Mouse (Mus musculus) thymus, postnatal 25 days (tissue): ENCODE results near the gene Pigz.
A peak's percentile ranks its signal among the peaks of the same experiment; 100 is the strongest.

Experiments
- DNase-seq: peaks from one replicate; pipeline ENCODE4 v3.0.0; 2022

The Pigz gene

DNA sequence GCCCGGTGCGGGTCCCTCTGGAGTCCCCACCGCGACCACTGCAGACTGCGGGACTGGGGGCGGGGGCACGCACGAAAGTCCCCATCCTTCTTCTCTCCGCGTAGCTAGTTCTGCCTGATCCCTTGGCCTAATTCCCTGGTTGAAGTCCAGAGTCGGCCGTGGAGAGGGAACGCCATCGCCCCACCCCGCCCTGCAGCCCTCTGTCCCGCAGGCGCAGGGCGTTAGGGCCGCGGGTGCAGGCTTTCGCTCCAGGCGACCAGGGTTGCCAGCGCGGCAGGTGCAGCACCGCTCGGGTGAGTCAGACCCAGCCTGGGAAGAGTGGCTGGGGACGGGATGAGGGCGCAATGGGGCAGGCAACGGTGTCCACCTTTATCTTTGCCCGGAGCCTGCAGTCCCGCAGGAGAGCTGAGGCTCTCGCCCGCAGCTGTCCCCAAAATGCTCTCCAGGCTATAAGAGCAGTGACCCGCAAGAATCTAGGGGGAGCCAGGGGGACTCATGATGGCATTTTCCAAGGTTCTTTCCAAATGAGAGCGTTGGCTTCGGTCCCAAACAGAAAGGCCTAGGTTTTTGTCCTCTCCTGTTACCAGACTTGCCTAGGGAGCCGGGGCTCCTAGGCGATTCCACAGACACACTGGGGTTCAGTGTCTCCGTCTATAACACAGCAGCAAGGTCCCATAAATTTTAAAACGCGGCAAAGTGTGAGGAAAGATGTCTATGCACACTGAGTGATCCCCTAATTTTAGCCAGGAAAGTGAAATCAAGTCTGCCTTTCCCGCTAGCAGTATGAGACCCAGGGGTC, at the start of gene Pigz:
Gene Pigz, plus strand, starts transcription at position 101 of the 799 bp plus-strand sequence.
- peak; percentile 18 for DNase-seq

DNA sequence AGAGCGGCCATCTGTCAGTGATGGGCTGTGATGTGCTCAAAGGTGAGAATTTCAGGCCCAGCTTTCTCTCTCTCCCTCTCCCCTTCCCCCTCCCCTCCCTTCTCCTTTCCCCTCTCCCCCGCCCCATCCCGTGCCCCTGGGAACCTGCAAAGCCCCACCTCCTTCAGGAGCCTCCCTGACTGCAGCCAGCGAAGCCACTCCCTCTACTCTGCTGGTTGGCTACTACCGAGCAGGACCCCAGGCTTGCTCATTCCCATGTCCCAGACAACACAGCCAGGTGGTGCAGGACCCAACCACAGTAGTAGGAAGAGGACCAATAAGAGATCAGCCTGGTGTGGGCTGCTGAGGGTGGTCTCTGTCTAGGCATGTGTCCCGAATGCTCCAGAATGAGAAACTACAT, 49.7 kb upstream of the Pigz start:
- DNase-seq: no peak

DNA sequence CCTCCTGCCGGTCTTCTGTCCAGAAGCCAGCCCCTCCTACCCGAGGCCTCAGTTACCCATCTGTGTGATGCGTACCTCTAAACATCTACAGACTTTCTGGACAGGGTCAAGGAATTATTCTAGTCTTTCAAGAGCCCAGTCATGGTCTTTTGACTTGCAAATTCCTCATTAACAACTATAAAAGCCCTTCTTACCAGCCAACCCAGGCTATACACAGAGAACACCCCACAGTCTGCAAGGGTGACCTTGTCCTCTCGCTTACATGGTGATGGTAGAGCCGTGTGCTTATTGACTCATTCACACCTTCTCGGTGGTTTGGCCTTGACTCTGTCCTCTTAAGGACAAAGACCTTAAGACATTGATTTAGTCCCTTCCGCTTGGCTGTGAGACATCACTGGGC, 42.7 kb upstream of the Pigz start:
- DNase-seq: no peak

DNA sequence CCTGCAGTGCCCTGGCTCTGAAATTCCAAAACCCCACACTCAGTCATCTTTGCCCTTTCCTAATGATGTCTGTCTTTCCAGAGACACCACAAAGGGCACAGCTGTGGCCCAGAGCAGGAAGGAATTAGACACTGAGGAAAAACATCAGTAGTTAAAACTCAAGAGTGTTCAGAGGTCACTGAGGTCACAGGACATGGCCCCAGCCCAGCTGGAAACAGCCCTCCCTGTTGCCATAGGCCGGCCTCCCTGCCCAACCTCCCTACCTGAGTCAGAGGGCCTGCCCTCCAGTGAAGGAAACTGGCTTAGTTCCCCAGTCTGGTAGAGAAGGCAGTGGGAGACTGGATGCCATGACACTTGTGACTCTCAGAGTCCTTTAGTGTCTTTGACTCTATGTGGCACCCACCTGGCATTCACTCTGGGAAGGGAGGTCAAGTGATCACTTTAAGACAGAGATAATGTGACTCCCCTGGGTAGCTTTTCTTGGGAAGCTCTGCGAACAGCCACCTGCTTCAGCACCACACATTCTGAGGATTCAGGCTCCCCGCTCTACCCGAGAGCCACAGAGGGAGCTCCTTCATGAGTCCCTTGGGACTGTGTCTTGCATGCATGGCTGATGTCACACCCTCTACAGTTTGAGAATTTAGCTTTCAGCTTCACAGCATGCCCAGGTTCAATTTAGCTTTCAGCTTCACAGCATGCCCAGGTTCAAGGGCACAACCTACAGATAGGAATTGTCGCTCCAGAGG, 40.1 kb upstream of the Pigz start:
- no peak for DNase-seq

DNA sequence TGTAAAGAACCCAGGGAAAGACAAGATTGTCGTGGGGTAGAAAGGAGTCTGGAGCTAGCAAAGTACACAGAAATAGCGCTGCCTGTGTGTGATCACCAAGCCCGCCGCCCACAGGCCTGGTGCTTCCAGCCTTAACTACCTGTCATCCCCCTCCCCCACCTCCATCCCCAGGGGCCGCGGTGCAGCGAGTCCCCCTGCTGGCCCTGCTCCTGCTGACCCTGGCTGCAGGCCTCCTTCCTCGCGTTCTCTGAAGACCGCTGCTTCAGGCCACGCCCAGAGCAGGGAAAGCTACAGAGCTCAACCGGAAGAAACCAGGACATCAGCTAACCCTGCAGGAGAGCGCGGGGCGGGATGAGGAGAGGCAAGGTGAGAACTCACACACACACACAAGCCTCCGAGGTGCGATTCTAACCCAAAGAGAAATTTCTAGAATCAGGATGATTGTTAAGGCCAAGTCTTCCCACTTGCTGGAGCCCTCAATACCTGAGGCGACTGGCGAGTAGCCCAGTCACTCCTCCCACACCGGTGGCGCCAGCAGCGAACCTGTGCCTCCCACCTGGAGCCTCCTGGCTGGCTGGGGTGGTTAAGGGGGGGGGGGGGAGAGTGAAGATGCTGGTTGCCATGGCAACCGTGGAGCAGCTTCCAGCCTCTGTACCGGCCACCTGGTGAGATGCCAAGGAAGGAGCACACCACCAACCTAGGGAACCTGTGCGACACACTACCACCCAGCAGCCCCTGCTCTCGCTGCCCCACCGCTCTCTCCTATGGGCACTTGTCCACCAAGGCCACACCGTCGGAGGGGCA, 36.5 kb upstream of the Pigz start:
- DNase-seq: no peak

DNA sequence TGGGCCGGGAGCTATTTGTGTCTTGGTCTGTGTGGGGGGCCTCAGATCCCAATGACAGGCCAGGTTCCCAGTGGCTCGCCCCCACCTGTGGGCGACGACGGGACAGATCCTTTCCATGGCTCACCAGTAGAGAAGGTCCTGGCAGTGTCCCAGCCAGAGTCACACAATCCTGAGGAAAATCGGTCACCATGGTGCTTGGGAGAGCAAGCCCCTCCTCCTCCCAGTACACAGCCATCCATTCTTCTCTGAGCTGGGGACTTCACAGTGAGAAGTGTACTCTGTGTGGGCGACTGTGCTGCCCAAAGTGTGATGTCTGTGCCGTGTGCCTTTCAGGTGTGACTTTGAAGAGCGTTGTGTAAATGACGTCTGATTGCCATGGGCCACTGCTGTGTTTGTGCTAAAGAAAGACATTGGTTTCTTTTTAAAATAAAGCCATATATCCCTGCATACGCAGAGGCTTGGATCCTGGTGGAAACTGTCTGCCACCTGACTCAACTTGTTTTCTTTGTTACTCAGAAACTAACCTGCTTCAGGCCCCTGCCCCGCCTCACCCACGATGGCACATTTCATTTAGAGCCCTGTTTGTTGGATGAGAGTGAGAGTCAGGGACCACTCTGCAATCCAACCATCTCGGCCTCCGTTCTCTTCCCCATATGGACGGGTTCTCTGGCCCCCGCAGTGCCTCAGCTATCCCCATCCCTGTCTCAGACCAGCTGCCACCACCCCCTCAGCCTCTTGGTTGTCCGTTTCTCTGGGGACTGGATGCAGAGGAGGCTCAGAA, 34.9 kb upstream of the Pigz start:
- DNase-seq: no peak

DNA sequence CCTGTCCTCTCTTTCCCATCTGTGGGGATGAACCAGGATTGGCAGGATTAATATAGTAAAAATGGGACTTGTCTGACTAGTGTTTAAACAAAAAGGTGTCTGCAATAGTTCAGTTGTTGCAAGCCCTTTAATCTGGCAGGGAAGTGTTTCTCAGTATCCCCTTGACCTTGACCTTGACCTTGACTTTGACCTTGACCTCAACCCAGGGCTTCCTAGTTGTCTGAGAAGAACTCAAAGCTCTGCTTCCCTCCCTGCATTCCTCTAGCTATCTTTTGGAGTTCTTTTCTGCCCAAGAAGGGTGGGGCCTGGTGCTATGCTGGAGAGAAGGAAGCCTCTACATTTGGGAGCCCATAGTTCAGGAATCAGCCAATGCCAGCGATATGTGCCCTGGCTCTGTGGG, 31.8 kb upstream of the Pigz start:
- DNase-seq: no peak

DNA sequence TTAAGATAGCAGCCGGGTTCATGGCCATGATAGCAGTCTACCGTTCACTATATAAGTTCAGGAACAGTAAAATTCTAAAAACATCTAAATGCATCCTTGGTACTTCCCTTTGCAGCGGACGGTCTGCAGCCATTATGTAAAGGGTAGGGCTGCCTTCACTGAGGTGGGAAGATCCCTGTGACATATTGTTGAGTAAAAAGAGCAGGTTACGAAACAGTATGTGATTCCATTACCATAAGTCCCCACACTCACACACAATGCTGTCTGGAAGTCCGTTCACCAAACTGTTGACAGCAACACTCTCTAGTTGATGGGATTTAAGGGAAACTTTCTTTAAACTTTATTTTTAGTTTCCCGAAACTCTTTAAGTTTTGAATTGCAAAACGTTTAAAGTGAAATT, 30.4 kb upstream of the Pigz start:
- no peak for DNase-seq

DNA sequence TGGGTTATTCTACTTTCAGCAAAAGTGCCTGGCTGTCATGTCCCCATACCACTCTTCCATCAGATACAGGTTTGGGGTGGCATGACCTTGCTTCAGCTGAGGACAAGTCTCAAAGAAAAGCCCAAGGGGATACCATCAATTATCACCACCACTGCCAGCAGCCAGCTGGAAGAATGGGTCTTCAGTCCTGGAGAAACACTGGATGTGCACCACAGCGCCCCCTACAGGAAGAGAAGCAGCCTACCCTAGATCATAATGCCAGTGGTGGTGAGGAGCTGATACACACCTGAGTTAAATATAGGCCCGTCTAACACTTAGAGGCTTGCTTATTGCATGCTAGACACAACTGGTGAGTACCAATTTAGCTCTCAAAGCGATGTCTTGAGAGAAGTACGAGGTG, 28.3 kb upstream of the Pigz start:
- DNase-seq: peak; percentile 11

DNA sequence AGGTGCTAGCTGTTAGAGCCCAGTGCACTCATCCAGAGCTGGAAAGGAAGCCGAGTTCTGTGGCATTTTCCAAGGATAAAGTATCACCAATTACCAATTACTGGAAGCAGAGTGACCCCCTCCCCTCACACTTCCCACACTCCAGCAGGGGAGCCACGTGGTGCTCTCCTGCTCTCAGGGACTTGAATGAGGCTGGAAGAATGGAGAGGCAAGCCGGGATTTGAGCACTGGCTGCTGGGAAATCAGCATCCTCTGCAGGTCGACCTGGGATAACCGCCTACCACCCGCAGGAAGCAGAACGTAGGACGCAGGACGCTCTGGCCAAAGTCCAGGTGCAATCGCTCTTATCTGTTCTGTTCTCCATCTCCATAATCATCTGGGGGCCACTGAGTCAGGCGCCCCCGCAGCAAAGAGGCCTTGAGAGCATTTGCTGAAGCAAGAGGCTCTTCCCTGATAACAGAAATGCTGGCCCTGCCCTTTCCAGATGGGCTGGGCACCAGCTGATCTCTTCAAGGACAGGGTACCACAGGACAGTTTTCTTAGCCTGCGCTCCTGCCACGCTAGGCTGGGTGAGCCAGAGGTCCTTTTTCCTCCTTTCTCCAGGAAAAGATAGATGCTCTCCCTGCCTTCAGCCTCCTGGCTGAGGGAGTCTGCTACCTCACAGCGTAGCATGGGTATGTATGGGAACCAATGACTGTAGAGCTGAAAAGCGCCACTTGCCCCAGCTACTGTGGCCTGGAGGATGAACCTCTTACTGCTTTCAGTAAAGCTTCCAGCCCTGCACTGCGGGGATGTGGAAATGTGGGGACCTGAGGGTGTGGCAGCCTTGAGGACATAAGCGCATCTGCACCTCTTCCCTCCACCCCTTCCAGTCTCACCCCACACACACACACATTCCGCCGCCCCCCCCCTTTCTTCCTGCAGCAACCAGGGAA, 27.5 kb upstream of the Pigz start:
- DNase-seq: no peak

DNA sequence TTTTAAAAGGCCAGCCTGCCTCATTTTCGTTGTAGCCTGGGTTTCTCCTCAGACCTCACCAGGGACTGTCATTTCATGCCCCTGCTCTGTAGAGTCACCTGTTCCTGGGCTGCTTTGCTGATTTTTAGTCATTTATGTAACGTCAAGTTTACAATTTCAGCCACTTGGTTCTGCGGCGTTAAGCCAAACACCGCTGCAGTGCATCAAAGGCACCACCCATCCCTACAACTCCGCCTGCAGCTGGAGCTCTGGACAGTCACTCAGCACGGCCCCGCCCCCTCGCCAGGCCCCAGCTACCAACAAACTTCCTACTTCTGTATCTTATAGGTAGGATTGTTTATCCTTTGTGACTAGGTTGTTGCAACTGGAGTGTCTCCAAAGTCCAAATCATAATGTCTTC, 26.8 kb upstream of the Pigz start:
- peak; percentile 7 for DNase-seq

DNA sequence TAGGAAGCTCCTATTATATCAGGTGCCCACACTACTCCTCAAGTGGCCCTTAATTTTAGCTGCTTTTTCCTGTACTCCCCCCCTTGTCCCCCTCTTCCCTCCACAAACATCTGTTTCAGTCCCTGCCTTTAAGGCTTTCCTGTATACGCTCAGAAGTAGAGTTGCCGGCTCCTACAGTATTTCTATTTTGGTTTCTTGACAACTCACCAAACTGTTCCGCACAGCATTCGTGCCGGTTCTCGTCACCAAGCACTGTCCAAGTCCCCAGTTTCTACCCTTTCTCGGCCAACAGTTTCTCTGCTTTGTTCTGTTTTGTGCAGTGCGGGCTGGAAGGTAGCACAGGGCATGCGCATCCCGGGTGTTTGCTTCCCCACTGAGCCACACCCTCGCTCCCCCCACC, 24.7 kb upstream of the Pigz start:
- no peak for DNase-seq

DNA sequence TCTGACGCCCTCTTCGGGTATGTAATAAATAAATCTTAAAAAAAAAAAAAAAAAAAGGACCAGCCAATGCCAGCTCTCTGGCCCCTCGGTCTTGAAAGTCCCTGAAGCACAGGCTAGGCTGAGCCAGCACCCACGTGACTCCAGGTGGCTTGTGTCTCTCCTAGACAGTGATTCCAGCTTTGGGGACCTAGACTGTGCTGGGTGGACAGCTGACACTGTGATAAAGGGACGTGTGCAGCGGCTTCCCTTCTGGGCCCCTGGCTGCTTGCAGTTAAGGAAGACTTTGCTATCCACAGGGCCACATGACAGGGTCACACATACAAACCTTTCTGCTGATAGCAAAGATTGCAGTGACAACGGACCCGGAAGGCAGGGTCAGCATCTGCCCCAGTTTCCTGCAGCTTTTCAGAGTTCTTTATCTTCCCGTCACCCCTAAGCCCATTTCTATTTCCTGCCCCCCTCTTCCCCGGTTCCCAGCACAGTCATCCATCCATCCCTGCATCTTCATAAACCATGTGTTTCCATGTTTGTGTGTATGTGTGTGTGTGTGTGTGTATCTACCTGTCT, 23.3 kb upstream of the Pigz start:
- DNase-seq: no peak

DNA sequence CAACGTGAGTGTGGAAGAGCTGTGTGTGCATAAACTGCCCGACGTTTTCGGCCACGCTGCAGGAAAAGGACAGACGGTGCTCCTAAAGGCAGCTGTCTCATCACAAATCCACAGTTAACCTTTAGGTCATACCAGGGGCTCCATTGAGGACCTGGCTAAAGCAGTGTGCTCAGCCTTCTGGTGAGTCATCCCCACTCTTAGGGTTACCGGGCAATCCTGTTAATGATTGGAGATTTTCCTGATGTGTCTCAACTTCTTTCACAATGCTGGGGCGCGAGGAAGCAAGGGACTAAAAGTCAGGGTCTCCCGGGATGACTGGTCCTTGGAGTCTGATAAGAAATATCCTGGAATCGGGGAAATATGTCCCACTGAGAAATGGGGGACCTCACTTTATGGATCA, 15.9 kb upstream of the Pigz start:
- no peak for DNase-seq

DNA sequence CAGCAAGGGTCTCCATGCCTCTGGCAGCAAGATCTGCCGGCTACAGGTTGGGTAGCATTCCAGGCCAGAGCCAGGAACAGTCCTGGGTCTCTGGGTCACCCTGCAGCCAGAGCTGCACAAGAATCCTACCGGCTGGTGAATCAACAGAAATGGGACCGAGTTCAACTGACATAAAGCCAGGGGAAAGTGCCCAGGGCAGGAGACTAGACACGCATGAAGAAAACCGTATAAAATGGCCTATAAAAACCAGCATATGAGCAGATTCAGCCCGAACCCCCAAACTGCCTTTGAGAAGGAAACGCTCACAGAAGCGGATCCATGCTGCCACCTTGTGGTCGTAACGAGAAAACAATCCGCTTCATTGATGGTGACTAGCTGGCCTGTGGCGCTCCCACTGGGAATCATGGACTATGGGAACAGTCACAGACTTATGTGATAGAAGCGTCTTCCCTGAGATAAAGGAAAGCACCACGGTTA, 15.4 kb upstream of the Pigz start:
- DNase-seq: peak; percentile 58

DNA sequence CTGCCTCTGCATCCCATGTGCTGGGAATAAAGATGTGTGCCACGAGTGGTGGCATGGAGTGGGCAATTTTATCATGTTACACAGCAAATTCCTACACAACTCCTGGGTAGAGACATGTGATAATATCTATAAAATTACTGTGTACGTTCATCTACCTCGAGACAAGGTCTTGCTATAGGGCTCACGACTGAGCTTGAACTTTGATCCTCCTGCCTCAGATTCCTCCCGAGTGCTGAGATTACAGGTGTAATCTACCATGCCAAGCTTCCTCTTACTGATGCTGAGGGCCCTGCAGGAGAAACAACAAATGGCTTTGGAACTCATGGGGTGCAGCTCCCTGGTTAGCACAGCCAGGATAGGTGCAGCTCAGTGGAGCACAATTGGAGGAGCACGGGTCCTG, 9.3 kb upstream of the Pigz start:
- no peak for DNase-seq

DNA sequence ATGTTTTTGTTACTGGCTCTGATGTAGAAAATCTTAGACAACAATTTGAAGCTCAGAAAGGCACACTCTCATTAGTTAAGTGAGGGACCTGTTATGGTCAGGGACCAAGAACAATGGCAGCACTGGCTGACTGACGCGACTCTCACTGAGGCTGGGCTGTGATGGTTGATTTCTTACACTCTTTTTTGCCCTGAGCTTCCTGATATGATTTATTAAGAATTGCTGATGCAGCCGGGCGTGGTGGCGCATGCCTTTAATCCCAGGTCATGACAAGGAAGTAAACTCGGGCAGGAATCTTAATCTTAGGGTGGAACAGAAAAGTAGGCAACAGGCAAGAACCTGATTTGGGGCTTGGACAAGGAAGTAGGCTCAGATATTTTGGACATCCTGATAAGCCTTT, 7.6 kb upstream of the Pigz start:
- DNase-seq: no peak

DNA sequence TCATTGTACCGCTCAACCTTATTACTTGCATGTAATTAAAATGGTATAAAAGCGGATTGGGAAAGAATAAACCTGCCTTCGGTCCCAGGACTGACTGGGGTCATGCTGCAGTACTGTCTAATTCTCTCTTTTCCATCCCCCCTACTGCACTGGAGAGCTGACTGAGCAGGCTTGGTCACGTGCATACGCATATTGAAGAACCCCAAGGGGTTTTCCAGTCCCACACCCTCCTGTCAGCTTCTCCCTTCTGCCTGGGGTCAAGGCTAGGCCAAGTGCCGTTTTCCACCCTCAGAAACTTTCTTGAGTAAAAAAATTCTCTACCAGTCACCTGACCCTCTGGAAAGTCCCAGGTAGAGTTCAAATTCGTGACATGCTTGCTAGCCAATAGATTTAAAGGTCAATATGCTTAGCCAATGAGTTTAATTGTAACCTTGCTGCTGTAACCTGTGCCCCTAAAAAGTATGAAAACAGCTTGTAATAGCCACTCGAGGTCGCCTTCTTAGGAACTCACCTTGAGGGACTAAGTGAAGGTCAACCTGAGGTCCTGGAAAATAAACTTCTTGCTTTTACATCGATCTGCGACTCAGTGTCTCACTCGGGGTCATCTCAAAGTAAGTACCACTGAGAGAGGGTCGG, 7.0 kb upstream of the Pigz start:
- DNase-seq: no peak

DNA sequence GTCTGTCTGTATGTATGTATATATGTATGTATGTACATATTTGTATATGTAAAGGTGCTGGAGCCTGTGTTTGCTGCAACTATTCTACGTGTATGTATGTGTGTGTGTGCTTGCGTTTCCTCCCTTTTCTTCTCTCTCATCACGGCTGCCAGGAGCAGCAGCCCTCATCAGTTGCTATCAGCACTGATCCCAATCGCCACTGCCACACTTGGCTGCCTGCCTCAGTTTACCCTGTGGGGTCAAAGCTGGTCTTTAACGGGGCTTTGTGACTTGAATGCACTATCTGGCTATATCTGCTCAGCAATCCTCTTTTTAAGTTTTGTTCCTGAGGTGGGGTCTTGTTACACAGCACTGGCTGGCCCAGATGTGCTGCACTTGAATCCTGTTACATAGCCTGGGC, 6.2 kb upstream of the Pigz start:
- DNase-seq: no peak

DNA sequence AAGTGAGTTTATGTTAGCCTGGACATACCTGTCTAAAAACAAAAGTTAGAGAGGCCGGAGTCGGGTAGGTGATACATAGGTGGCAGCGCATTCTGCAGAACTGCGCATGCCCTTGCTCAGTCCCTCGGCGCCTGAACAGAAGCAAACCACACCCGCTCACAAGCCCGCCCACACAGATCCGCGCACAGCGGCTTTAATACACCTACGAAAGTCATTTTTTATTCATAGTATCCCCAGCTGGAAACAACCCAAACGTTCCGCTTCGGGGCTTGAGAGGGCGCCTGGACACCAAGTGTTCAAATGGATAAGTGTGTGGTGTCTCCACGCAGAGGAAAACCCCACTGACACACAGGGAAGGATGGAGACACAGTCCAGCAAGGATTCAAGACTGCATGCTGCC, 2.3 kb upstream of the Pigz start:
- DNase-seq: no peak

DNA sequence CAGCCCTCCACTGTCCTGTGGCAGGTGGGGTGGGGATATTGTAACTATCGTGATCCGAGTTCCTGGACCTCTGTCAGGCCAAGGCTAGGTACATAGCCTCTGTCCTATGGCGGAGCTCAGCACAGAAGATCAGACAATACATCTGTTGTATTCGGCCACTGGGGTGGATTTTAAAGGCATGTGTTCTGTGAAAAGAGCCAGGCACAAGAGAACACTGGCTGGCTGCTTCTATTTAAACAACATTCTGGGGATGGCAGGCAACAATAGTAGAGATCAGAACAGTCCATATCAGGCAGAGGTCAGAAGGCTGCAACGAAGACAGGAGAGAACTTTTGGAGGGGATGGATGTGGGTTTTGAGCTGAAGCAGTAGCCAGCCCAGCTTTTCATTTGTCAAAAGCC, 1.4 kb upstream of the Pigz start:
- no peak for DNase-seq
